Mouse (Mus musculus) intestine, embryonic 16.5 days (tissue): Measurements from ENCODE around the gene Nyap2. TPM values are rescaled to one million over a fixed set of nuclear protein-coding genes. Genes with fewer than 3 reads are reported as not detected.
A peak's percentile ranks its signal among the peaks of the same experiment; 100 is the strongest.

Experiments
- ATAC-seq: fragments of 200-750 bp; cut with Nextera tagmentation; 2 replicates; pipeline ENCODE4 v1.8.0; 2017; ENCODE audit warnings: moderate TSS enrichment, moderate library complexity
- H3K27ac ChIP-seq: fragments of 300-500 bp; sonication (generic); 2 replicates; pipeline ENCODE4 v1.5.1; 2014; ENCODE audit warnings: mild to moderate bottlenecking, low read length
- H3K27me3 ChIP-seq: fragments of 300-500 bp; sonication (generic); replicated peaks from 2 replicates; pipeline ENCODE4 v1.6.1; 2014; ENCODE audit warnings: low read length, control low read depth, mixed read lengths; ENCODE audit not compliant: control insufficient read depth, insufficient read depth
- H3K36me3 ChIP-seq: fragments of 300-500 bp; sonication (generic); 2 replicates; pipeline ENCODE4 v1.6.1; 2014; ENCODE audit warnings: low read length, control low read depth; ENCODE audit not compliant: control insufficient read depth, insufficient read depth
- H3K4me1 ChIP-seq: fragments of 300-500 bp; sonication (generic); 2 replicates; pipeline ENCODE4 v1.6.1; 2014; ENCODE audit warnings: low read length, control low read depth, mixed read lengths; ENCODE audit not compliant: control insufficient read depth, insufficient read depth
- H3K4me2 ChIP-seq: fragments of 300-500 bp; sonication (generic); 2 replicates; pipeline ENCODE4 v1.6.1; 2014; ENCODE audit warnings: low read depth, low read length, control low read depth
- H3K4me3 ChIP-seq: fragments of 300-500 bp; sonication (generic); 2 replicates; pipeline ENCODE4 v1.5.1; 2014; ENCODE audit warnings: mild to moderate bottlenecking, low read length
- H3K9ac ChIP-seq: fragments of 300-500 bp; sonication (generic); 2 replicates; pipeline ENCODE4 v1.6.1; 2014; ENCODE audit warnings: low read depth, low read length
- H3K9me3 ChIP-seq: fragments of 300-500 bp; sonication (generic); 2 replicates; pipeline ENCODE4 v1.6.1; 2016; ENCODE audit warnings: low read length, control low read depth; ENCODE audit not compliant: control insufficient read depth
- WGBS: fragments of 180-500 bp; shearing (Covaris S2); extraction: QIAGEN DNeasy Blood & Tissue Kit; methylation state at CpG from one replicate; pipeline ENCODE4 v1.1.7; 2014; 5-methylcytosine and 5-hydroxymethylcytosine counted together
- polyA plus RNA-seq: library from polyadenylated mRNA; unstranded; fragments of >200 nt; fragmentation: Nextera tagmentation; extraction: Ambion mirVana; gene quantifications from 2 replicates; pipeline ENCODE4 v1.2.1, GENCODE M21; 2015

Nyap2 gene
- polyA plus RNA-seq, 1 experiment from 2014 or later, result 0.21 TPM

DNA sequence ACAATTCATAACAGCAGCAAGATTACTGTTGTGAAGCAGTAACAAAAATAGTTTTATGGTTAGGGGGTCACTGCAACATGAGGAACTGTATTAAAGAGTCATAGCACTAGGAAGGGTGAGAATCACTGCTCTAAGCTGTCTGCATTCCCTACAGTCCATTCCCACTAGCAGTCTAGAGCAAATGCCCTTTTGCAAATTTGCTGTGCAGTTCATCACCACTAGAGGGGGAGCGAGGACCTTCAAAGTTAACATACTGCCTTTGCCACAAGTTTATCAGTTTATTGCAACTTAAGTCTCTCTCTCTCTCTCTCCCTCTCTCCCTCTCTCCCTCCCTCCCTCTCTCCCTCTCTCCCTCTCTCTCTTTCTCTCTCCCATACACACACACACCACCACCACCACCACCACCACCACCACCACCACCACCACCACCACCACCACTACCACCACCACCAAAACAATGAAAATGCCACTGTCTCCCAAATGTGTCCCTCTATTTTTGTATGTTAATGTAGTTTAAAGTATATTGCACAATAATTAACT lies 233.4 kb downstream of the Nyap2 start:
- H3K27me3 ChIP-seq, result no peaks in the 10 kb centered on the region
- H3K9ac ChIP-seq, result no peak overlapping the region
- no peak overlapping the region for H3K4me3 ChIP-seq
- no peaks in the 10 kb centered on the region for H3K9me3 ChIP-seq
- H3K4me2 ChIP-seq, result no peak overlapping the region
- whole genome bisulfite sequencing, result 0% methylated on average over 1 of the region's 1 CpGs
- H3K36me3 ChIP-seq, result no peaks in the 10 kb centered on the region
- H3K27ac ChIP-seq, result no peak overlapping the region
- no peaks in the 10 kb centered on the region for H3K4me1 ChIP-seq
- no peak for ATAC-seq

DNA sequence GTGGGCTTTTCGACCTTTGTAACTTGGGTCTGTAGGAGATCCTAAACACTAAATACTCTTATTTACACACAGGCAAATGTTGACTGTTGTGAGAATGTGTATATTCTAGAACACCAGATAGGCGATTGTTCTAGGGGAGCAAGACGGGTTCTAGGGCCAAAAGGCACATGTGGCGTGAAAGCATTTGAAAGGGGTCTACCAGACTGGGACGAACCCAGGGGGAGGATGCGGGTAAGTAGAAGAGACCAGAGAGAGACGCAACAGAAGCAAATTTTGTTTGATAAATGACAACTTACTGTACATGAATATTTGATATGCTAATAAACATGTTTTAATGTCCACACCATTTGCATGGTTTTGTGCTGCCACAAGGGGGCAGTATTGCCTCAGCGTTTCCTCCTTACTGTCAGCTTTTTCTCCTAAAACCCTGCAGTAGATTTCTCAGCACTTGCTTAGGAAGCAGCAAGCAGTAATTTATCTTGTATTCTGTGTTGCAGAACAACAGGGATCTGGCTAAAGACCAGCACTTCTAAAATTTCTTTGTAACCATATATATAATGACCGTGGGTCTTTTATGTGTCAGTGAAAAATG lies 239.7 kb downstream of the Nyap2 start:
- no peak overlapping the region for H3K27ac ChIP-seq
- H3K9me3 ChIP-seq, result no peaks in the 10 kb centered on the region
- no peaks in the 10 kb centered on the region for H3K4me1 ChIP-seq
- H3K4me2 ChIP-seq, result no peak overlapping the region
- H3K4me3 ChIP-seq, result no peak overlapping the region
- H3K36me3 ChIP-seq, result no peaks in the 10 kb centered on the region
- 48% methylated on average over 9 of the region's 9 CpGs for WGBS
- H3K27me3 ChIP-seq, result no peaks in the 10 kb centered on the region
- peak; percentile 44; the same call in 1 of the 2 replicates for ATAC-seq
- no peak overlapping the region for H3K9ac ChIP-seq

DNA sequence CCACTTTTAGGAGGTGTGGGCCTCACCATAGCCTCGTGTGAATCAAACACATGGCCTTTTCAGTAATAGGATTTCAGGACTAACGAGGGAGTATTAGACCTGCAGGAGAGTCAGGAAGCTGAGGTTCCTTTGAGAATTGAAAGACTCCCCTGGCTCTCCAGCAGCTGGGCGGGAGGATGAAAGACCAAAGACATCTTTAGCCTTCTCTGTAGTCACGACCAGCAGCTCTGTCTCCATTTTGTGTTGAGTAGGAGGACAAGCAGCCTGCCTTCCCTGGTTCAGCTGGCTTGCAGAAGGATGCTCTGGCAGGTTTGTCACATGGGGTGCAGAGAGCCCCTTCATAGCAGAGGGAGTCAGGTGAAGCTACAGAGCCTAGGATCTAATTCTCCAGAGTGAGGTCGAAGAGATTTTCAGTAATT lies 240.3 kb downstream of the Nyap2 start:
- 52% methylated on average over 5 of the region's 5 CpGs for WGBS
- no peak overlapping the region for H3K9ac ChIP-seq
- ATAC-seq, result no peak
- H3K4me3 ChIP-seq, result no peak overlapping the region
- no peaks in the 10 kb centered on the region for H3K9me3 ChIP-seq
- H3K27ac ChIP-seq, result no peak overlapping the region
- no peak overlapping the region for H3K4me2 ChIP-seq
- H3K36me3 ChIP-seq, result no peaks in the 10 kb centered on the region
- no peaks in the 10 kb centered on the region for H3K27me3 ChIP-seq
- H3K4me1 ChIP-seq, result no peaks in the 10 kb centered on the region

DNA sequence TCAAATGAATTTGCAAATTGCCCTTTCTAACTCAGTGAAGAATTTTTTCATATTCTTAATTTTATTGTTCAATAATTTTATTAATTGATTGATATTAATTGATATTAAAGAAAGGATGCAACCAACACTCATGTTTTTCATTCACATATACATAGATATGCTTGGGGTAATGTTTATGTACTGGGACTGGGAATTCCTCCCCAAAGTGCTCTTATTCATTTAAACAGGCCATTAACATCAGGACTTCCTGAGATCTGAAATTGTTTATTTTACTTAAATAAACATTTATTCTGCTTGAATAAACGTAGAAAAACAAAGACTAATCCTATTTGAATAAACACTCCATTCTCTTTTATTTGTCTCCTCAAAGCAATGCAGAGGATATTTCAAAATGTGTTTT lies 311.0 kb downstream of the Nyap2 start:
- ATAC-seq, result no peak
- Histone ChIP-seq H3K9me3 (no peaks in the 10 kb centered on the region), H3K9ac (no peak overlapping the region), H3K4me2 (no peak overlapping the region), H3K4me3 (no peak overlapping the region), H3K36me3 (no peaks in the 10 kb centered on the region), H3K27me3 (no peaks in the 10 kb centered on the region), H3K27ac (no peak overlapping the region), H3K4me1 (no peaks in the 10 kb centered on the region)
- WGBS, result 8% methylated on average over 1 of the region's 1 CpGs
